Mouse (Mus musculus) monocyte, adult 2 months (primary cell): ENCODE results near the gene Ubd.
"Not testable (repeated sequence)": the region's sequence is repeated elsewhere in the genome, so short reads cannot be mapped to it uniquely, and the experiment has no call there.

Experiments used
- DNase-seq, 2 experiments: peaks; one replicate each; pipeline ENCODE4 v3.0.0; 2022; ENCODE audit warnings: low spot score in 2 of 2, low read depth in 1 of 2

The Ubd gene

DNA sequence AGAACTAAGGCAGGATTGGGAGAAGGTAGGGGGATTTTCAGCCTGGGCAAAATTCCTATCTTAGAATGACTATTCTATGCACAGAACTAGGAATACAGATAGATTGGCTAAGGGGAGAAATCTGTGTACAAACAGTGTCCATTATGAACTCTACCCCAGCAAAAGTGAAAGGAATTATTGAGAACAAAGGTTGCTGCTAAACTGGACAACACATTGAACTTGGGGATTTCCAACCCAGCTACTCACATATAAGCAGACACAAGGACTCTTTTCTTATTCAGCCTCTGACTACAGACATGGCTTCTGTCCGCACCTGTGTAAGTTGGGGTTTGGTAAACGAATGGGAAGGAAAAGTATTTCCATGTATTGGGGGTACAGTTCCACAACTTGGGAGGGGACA, at the start of gene Ubd:
Gene Ubd, plus strand, starts transcription at position 237 of the 400 bp plus-strand sequence.
- no peak for DNase-seq

DNA sequence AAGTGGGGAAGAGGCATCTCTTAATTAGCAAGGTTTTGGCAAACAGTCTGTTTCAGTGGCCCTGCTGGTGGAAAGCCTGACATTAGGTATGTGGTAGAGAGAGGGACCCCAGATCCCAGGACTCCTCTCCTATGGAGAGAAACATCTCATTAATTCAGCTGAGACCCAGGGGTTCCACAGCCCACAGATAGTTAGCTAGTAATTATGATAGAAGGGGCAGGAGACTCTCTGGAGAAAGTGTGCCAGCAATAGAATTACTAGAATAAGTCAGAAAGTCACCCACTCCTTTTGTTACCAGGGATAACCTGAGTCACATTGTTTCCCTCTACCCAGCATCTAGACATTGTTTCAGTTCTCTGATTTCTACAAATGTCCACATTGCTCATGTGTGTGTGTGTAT, 32.3 kb upstream of the Ubd start, which contains the start of gene Olfr93:
Gene Olfr93, minus strand, starts transcription at position 101 of the 400 bp plus-strand sequence.
- DNase-seq = no peak

DNA sequence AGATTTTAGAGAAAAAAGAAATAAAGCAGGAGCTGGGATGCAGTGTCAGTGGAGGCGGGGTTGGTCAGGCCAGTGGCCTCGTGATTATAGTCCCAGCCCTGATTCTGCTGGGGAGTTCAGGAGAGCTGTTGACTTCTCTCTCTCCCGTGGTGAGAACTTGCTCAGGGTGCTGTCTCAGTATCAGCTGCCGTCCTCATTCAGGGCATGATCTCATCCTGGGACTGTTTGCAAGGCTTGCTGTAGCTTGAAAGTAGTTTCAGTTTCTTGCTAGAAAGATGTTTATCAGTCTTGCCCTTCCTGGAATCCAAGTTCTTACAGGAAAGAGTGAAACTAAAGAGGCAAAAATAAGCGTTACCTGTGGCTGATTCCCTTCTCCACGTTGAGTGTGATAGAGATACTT, 8.2 kb upstream of the Ubd start:
- DNase-seq = no peak

DNA sequence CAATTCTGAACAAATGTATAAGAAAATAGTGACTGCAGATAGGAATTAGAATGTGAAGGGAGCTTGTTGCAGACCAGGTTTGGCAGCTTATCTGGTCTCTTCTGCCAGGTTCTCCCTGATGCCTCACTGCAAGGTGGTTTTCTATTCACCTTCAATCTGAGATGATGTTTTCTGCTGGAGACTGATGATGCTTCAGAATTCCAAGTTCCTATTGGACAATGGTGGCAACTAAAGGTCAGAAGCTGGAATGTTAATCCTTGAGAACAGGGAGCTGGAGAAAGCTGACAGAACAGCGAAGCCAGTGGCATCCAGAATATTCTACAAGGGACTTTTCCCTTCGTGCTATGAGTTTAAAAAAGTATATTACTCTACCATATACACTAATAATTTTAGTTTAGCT, 3.0 kb upstream of the Ubd start:
- DNase-seq = no peak

- DNase-seq = no peak
These were observed 660 bp upstream of the Ubd start for GRCm38 (mm10) chr17:37193032-37193431.

- DNase-seq = no peak
These were observed 1.1 kb downstream of the Ubd start for GRCm38 (mm10) chr17:37194782-37195181.

DNA sequence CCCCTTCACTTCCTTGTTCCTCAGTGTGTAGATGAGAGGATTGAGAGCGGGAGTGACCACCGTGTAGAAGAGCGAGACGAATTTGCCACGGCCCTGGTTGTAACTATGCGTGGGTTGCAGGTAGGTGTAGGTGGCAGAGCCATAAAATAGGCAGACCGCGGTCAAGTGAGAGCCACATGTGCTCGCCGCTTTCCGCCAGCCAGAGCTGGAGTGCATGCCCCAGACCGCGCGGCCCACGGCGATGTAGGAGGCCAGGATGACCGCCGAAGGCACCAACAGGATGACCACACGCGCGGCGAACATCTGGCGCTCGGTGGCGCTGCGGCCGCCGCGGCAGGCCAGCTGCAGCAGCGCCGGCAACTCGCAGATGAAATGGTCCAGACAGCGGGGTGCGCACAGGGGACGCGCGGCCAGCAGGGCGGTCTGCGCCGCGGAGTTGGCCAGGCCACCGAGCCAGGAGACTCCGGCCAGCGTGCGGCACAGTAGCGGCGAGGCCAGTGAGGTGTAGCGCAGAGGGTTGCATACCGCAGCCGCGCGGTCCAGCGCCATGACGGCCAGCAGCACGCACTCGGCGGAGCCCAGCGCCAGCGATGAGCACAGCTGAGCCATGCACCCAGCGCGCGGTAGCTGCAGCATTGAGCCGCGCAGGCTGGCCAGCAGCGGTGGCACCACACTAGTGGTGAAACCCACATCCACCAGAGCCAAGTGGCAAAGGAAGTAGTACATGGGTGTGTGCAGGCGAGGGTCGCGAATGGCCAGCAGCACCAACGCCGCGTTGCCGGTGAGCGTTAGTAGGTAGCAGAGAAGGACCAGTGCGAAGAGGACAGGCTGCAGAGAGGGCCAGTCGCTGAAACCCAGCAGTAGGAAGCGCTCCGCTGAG, 3.4 kb downstream of the Ubd start:
- no peak for DNase-seq

DNA sequence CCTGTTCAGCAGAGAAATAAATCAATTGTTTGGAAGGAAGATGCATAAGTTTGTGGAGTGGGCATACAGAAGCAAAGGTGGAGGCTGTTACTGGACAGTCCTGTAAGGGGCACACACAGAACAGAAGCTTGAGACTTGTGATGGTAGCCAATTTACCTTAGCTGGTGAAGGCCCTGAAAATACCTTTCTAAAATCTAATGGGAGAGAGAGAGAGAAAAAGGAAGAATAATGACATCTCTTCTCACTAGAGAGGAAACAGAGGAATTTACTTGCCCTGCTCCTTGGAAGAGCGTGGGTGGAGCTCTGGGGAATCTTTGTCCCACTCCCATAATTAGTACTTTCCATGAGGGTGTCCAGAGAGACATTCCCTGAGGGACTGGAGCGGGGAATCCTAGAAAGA, 7.2 kb downstream of the Ubd start, which contains the start of gene Olfr94:
Gene Olfr94, minus strand, starts transcription at position 101 of the 400 bp plus-strand sequence.
- DNase-seq = no peak

DNA sequence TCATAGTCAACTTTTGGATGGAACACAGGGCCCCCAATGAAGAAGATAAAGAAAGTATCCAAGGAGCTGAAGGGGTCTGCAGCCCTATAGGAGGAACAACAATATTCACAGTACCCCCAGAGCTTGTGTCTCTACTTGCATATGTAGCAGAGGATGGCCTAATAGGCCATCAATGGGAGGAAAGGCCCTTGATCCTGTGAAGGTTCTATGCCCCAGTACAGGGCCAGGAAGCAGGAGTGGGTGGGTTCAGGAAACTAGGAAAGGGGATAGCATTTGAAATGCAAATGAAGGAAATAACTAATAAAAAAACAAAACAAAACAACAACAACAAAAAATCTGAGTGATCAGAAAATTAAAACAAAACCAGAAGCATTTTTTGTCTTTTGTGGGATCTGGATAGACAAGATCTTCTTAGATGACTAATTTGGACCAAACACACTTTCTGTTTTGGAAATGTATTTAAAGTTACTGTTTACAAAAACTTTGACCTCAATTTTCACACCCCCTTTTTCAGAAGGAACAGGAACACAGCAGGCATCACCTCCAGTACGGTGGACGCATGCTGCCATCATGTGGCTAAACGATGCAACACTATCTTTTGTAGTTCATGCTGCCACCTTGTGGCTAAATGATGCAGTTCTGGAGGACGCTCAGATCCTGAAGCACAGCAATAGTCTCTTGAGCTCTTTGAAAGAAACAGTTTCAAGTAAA, 9.7 kb downstream of the Ubd start:
- peak; percentile 17 to 45 for DNase-seq

DNA sequence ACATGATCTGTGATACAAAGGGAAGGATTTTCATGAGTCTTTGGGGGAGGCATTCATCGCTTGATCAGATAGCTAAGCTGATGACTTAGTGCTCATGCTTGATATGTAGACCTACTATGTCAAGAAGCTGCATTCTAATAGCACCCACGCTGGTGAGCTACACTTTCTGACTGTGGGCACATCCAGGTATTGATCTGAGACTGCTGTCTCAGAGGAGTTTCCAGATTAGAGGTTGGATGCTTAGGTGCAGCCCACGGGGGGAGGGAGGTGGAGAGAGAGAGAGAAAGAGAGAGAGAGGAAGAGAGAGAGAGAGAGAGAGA, 10.2 kb downstream of the Ubd start:
- no peak for DNase-seq

GRCm38 (mm10) chr17:37210884-37211768, 17.4 kb downstream of the Ubd start:
- DNase-seq = no peak

DNA sequence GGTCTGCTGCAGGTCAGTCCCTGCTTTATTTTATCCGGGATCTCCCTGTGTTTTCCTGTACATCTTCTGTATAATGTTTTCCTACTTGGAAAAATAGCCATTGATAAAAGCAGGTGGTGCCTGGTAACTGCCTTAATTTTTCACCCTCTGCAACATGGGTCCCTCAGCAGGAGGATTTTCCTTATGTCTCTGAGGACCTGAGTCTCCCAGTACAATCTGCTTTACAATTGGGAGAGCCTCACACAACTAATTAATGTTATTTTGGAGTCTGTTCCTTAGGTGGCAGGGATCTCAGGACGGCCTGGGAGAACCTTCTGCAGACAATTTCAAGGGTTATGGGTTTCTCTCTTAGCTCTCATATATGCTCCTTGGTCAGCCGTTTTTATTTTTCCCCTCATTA, 19.3 kb downstream of the Ubd start, which contains the start of gene Olfr95:
Gene Olfr95, minus strand, starts transcription at position 101 of the 400 bp plus-strand sequence.
- DNase-seq = no peak

DNA sequence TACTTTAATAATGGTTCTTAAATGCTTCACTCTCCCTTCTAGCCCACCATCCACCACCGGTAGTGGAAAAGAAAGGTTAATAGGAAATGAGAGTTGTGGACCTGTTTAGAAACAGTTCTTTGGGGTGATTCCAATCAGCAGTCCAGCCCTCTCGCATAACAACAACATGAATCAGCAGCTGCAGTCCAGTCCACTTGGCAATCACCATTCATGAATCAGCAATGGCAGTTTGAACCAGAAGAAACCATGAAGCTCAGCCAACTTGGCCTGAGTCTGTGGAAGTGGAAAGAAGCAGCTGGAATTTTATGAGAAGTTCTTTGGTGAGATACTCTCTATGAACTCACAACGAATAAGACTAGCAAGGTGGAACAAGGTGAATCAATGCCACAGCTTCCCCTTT, 24.8 kb downstream of the Ubd start:
- DNase-seq = no peak

- no peak for DNase-seq
These were observed 26.2 kb downstream of the Ubd start, which contains the start of gene Olfr96 for GRCm38 (mm10) chr17:37219846-37220245. TSS of gene Olfr96 (plus strand) at chr17:37220146.

DNA sequence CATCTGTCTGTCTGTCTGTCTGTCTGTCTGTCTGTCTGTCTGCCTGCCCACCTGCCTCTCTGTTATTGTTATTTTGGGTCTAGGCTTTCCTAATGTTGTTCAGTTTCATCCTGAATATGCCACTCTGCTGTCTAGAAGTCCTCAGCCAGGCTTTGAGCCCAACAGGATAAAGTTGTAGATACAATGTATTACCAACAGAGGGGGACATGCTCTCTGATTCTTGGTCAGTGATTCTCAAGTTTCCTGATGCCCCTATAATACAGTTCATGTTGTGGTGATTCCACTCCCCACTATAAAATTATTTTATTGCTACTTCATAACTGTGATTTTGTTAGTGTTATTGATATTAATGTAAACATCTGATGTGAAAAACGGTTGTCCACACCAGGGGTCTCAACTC, 28.2 kb downstream of the Ubd start:
- DNase-seq = no peak

DNA sequence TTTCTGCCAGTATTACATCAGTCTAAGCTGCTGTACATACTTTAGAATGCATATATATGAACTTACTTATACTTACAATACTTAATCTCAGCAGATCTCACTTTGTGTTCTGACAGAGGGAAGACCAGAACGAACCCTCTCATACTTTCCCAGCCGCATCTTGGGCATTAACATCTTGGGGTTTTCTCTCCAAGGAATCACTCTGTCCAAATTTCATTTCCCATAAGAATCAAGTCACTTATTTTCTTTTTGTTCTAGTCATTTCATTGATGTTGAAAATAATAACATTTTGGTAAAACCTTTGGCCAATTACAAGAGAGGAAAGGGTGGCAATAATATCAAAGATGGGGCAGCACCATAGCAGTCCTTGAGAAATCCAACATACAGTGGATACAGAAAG, 43.5 kb downstream of the Ubd start, which contains the start of gene Olfr97:
Gene Olfr97, minus strand, starts transcription at position 101 of the 400 bp plus-strand sequence.
- not testable (repeated sequence) for DNase-seq

DNA sequence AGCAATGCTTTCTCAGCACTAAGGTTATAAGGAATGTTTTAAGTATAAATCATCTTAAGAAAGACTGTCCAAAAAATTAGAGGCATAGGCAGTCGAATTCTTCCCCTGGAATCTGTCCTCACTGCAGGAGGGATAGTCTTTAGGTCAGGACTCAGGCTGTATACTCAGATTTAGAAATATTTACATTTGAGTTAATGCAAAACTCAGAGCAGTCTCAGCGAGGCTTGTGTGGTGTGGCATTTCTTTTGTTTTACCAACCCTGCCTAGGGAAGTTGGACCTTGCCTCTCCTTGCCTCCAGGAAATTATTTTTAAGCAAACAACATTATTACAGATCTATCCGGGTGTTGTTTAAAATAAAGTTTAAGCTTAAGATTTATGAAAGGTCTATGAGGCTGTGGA, 48.5 kb downstream of the Ubd start:
- DNase-seq = no peak
